Mouse (Mus musculus) heart, postnatal 0 days (tissue): Measurements from ENCODE around the gene Zmiz1.

Experiments used
- CTCF ChIP-seq: IDR thresholded peaks from 2 replicates; pipeline ENCODE4 v1.5.1; 2016; ENCODE audit warnings: antibody characterized with exemption, control low read depth, low read depth
- EP300 ChIP-seq: IDR thresholded peaks from 2 replicates; pipeline ENCODE4 v1.6.1; 2016; ENCODE audit warnings: antibody characterized with exemption, low read depth

- TF ChIP-seq CTCF (no peak), EP300 (no peak)
Observed at GRCm38 (mm10) chr14:25664310-25664695, 205.3 kb downstream of the Zmiz1 start.
